Mouse (Mus musculus) cerebellum, postnatal 36 days (tissue): ENCODE data around the gene Tenm4.
A peak's percentile ranks its signal among the peaks of the same experiment; 100 is the strongest.
"Not testable (repeated sequence)": the region's sequence is repeated elsewhere in the genome, so short reads cannot be mapped to it uniquely, and the experiment has no call there.

Source experiments
- DNase-seq, 2 experiments: peaks; one replicate each; pipeline ENCODE4 v3.0.0; 2021 to 2022; ENCODE audit warnings: mixed read lengths in 2 of 2

Tenm4 gene

DNA sequence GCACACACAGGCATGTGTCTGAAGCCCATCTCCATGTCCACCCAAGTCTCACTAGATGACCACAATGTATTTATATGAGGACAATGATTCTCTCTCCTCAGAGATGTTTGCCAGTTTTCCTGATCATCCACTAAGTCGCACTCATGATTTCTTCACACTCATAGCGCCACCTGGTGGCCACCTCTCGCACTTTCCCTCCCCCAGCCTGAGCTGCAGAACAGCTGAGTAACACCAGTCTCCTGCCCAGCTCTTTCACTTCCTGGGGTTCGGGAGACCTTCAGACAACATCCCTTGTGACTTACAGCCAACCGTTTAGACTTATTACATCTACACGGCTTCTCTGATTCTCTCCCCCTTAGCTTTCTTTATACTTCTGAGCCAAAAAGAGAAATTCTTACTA is 743.0 kb downstream of the Tenm4 start:
- DNase-seq, result peak; percentile 78 to 81

DNA sequence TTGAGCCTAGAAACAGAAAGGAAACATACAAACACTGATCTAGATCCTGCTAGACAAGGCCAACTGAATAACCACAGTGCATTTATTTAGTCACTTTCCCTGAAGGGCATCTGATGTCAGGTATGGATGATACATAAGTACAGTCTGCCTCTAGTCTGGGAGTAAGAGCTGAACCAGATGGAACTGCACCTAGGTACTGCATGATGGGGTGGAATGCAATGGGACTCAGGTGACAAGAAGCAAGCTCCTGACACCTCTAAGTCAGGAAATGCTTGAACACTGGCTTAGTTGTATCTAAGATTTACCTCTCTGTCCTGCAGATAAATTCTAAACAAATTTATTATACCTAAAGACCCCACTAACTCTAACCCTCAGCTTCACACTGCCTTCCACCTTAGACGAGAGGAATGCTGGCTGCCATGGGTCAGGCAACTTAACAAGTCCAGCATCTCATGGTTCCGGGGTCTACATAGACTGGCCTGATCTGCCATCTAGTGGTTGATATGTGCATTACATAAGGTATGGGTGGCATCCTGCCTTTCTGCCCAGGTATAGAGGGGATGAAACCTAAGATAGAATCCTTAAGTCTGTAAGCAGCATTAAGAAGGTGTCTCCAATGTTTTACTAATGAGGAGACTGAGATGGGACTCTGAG is 744.5 kb downstream of the Tenm4 start:
- peak; percentile 46 to 70 for DNase-seq

DNA sequence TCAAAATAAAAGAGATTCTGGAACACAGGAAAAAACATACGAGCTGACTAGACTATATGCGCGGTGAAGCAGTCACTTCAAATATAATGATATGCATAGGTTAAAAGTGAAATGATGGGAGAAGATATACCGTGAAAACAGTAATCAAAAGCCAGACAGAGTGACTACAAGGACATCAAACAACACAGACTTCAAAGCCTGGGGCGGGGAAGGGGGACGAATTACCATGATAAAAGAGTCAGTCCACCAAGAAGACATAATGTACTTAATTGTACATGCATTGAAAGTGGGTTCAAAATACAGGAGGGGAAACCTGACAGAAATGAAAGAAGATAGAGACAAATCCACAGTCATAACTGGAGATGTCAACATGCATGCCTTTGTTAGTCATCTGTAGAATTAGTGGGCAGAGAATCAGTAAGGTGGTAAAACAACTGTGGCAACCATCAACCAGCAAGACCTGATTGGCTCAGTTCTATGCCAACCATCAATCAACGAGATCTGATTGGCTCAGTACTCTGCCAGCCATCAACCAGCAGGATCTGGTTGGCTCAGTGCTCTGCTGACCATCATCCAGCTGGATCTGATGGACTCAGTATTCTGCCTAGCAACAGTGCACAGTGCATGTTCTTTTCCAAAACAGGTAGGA is 749.5 kb downstream of the Tenm4 start:
- DNase-seq, result no peak

DNA sequence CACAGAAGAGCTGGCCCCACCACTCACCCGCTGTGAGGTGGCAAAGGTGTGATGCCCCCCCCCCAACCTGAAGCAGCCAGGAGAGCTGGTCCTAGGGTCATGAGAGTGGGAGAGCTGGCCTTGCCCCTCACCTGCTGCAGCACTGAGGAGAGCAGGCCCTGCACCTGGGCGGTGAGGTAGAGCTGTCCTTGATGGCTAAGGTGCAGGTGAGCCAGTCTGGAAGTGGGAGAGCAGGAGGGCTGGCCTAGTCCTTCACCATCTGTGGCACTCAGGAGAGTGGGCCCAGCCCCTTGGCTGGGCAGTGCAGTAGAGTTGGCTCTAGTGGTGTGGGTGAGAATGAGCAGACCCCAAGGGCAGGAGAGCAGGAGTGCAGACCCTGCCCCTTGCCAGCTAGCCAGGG is 751.9 kb downstream of the Tenm4 start:
- DNase-seq, result no peak

DNA sequence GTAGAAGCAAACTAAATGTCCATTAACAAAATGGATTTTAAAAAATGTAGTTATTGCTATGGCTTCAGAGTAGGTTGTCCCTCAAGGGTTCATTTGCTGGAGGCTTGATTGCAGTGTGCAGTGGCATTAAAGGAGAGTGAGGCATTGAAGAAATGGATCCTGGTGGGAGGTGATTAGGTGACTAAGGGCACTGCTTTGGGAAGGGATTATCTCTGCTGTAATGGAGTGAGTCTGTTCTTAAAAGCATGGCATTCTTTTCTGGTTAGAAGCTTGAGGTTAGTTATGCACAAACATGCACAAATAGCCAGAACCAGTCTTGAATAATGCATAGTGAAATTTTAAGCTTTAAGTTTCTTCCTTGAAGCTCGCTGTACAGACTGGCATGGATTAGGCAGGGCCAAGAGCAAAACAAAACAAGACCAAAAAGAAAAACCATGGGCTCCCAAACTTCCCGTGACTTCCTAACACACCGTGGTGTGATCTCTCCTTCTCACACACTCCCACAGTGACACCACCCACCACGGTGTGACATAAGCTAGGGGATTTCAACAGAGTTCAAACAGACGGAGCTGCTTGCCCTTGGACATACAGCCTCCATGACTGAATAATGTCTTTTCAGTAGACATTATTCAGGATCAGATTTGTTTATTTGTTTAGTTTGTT is 772.8 kb downstream of the Tenm4 start:
- no peak for DNase-seq

DNA sequence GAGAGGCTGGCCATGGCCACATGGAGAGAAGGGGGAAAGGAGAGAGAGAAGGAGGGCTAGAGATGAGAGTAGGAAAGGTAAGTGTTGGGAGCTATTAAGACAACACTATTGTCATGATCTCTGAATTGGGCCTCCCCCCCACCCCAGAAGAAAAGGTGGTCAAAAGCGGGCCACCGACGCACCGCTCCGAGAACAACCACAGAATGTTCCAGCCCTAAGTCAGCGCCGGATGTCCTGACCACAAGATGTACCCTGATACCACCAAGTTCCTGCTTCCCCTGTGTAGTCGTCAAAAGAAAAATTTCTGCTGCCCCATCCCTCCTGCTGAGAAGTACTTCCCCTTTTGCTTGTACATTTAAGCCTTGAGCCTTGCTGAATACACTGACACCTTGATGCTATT is 775.5 kb downstream of the Tenm4 start:
- DNase-seq, result not testable (repeated sequence)

DNA sequence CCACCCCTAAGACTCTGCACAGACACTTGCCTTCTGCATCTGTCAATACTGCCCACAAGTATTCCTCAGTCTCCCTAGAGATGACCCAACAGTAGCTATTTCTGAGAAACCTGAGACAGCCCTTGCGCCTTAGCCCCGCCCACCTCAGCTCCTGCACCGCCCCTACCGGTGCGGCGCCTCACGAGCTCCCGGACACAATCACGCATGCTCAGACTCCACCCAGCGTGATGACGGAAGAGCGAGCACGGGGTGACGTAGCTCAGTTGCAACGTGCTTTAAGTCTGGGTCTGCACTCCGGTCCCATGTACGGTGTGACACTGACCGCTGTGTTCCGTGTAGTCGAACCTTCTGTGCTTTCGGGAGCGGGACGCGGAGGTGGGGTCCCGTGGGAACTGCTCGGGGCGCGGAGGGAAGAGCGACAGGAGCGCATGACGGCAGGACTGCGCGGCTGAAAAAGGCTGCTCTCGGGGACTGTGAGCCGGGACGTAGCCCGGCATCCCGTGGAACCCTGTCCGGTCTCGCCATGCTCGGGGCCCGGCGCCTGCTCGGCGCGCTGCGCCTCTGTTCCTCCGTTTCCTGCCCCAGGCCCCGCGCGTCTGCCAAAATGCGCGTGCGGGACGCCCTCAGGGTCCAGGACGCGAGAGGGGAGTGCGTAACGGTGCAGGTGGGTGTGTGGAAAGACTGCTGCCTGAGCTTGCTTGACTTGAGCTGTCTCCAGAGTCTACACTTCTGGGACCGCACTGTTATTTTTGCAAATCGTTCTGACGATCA is 780.4 kb downstream of the Tenm4 start, which contains the start of gene Nars2:
Gene Nars2, plus strand, starts transcription at position 225 of the 771 bp plus-strand sequence.
- peak; percentile 90 for DNase-seq

DNA sequence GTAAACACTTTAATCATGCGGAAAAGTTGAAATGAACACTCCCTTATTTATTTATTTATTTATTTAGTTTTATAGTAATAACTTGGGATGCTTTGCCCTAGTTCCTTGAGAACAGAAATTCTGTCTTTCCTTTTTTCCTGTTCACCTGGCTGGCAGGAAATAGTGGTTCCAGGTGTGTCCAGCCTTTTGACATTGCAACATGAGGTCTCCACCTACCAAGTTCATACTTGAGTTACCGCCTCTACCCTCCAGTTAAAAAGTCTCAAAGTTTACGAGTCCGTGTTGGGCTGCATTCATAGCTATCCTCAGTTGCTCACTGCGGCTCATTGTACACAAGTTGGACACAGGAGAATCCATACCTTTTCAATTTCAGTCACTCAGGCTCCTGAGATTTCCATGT is 781.0 kb downstream of the Tenm4 start:
- DNase-seq, result peak in 1 of 2 experiments; percentile 15

DNA sequence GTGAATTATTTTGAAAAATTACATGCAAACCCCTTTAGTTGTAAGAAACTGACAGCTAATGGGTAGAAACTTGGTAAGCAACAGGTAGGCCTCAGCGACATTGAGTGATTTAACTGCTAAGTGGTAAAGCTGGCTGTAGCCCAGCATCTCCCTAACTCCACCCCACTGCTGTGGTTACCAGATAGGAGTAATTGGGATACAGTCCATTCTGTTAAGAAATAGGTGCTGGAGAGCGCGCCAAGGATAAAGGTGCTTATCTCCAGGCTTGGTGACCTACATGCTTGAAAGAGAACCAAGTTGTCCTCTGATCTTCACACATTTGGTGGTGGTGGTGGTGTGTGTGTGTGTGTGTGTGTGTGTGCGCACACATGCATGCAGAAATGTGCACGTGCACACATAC is 788.1 kb downstream of the Tenm4 start:
- no peak for DNase-seq
